Mouse (Mus musculus) left cerebral cortex, adult 11 months (tissue): ENCODE data around the gene Psmb5.

Experiments
- DNase-seq: peaks from one replicate; pipeline ENCODE4 v3.0.0; 2022; ENCODE audit warnings: low spot score

Gene Psmb5

DNA sequence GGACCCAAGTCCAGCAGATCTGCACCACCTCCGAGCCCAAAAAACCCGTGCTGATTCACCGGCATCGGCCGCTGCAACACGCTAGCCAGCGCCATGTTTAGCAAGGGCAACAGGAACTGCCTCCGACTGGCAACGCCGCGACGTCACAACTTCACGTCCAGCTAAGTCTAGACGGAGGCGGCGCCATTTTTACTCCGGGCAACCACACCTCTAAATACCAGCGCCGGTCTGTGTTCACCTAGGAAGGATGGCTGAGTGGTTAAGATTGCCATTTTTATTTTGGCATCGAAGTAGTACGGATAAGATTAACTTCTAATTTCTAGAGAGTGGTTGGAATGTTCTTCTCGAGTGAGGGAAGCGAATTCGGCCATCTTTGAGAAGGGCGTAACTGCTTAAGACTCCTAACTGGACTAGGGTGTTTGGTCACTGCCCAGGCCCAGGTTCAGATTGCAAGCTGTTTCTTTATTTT is at the start of gene Psmb5:
Gene Psmb5 (minus strand): TSS at position 126 of the 469 bp plus-strand sequence.
- DNase-seq, result peak; percentile 86

DNA sequence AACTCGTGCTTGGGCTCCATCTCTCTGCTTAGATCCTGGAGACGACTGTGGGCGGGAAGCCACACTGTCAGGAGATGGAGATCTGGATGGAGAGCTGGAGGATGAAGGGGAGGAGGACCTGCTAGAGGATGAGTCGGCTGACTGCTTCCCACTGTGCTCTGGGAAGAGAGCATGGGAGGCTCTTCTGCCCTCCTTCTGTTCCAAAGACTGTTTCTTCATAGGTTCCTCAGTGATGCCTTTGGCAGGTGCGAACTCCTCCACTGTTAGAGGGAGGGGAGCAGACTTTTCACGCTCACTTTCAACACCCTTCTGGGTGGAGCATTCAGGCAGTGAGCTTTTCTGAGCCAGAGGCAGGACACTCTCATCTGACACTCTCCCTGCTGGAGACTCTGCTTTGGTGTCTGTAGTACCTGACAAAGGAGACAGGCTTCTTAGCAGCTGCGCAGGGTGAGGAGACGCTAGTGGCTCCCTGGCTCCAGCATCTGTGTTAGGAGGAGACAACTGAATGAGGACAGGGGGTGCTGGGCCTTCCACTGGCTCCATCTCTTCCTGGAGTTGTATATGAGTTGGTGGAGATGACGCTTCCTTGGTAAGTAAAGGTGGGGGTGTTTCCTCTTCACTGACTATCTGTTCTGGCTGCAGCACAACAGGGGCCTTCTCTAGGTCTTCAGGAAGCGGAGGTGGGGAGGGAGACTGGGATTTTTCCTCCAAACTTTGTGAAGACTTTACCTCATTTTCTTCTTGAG is 46.8 kb upstream of the Psmb5 start:
- peak; percentile 55 for DNase-seq

DNA sequence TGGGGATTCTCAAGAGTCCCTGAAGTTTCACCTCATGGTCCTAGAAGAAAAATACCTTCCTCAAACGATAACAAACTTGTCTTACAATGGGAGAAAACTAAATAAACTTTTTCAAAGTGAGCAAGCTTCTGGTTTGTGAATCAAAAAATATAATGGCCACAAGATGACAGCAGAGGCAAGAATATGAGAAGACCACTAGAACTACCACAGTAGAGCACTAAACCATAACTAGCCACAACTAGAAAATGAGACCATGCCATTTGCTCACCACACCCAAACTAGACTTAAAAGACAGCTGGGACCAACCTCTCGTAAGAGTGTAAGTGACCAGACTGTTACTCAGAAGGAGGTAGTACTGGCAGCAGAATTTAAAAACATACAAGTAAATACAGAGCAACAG is 42.2 kb upstream of the Psmb5 start:
- no peak for DNase-seq

DNA sequence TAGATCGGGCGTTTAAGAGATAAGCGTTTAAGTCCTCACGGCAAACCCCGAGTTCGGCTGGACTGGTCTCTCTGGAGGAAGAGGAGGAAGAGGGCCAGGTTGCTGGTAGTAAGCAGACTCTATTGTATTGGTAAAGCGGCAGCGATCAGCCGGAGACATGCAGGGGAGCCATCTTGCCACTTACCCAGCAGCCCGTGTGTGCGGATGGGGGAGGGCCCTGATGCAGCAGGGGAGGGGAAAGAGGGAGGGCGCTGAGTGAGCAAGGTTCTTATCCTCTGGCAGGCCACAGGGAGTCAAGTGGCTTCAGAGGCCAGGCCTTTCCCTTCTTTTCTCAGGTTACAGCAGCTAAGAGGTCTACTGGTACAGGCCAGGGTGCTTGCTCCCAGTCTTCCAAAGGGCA is 35.7 kb upstream of the Psmb5 start:
- DNase-seq, result peak; percentile 75

DNA sequence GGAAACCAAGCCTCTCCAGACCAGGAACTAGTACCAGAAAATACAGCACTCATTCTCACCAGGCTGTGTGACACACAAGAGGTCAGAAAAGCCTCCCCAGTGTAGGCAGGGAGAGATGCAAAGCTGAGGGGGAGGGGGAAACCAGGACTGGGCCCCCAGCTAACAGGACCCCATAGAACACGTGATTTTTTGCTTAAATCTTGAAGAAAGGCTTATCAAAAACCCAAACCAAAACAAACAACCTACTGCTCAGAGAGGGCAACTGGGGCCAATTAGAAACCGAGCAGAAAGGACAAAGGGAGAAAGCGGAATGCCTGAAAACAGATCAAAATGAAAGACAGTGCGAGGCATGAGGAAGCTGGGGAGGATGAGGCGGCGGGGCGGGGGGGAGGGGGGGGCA is 35.0 kb upstream of the Psmb5 start:
- DNase-seq, result no peak

DNA sequence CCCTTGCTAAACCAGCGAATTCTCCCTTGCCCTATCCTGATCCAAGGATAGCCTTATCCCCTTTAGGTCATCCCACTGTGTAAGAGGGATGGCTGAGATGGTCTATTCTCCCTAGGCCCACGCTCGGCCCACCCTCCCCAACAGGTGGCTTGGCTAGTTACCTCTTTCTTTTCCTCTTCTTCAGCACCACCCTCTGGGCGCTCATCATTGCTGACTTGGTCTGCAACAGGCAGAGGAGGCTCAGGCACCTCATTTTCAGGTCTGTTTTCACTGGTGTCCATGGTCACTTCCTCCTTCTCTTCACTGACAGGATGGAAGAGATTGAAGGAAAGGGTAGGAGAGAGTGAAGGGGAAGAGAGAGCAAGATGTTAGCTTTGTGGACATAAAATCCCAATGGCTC is 33.7 kb upstream of the Psmb5 start:
- no peak for DNase-seq

DNA sequence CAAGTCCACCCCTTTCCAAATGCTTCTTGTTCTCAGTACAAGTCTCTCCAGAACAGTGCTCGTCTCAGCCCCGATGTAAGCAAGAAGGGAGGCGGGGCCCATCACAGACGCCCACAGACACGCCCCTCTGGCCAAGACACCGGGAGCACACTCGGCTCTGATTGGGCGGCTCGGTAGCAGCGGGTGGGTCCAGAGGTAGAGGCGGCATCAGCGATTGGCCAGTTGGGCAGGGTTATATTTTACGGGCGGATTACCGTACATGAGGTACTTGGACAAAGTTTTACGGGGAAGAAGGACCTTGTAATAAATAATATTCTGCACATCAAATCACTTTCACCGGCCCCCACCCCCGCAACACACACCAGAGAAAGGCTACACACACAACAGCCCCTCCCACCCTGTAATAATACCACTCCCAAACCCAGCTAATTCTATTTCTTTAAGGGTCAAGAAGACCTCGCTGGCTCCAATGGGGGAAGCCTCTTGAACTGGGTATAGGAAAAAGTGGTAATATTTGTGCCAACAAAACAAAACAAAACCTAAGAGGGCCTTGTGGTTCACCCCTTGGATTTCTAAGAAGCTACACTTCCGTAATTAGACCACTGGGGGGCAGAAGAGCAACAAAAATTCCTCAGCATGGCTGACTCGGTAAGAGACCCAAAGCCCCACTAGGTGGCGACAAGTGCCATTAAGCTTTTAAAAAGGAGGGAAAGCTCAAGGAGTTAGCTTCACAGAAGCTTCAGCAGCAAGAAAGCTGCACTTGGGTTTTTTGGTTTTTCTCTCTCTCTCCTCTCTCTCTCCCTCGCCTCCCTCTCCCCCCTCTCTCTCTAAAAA is 33.0 kb upstream of the Psmb5 start:
- peak; percentile 62 for DNase-seq

DNA sequence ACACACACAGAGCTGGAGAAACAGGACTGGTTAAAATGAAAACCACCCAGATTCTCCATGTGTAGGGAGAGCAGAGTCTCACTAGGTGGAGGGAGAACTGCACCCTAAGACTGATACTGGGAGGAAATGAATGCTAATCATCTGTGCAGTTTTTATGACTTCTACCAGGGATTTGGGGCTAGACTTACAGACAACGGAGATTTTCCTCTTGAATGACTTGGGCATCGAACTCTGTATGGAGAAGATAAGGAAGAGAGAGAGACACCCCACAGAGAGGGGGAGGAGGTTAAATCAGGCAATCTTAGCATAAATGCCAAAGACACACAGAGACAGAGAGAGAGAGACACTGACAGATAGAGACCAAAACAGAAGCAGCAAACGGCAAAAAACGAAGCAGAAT is 30.1 kb upstream of the Psmb5 start:
- no peak for DNase-seq

DNA sequence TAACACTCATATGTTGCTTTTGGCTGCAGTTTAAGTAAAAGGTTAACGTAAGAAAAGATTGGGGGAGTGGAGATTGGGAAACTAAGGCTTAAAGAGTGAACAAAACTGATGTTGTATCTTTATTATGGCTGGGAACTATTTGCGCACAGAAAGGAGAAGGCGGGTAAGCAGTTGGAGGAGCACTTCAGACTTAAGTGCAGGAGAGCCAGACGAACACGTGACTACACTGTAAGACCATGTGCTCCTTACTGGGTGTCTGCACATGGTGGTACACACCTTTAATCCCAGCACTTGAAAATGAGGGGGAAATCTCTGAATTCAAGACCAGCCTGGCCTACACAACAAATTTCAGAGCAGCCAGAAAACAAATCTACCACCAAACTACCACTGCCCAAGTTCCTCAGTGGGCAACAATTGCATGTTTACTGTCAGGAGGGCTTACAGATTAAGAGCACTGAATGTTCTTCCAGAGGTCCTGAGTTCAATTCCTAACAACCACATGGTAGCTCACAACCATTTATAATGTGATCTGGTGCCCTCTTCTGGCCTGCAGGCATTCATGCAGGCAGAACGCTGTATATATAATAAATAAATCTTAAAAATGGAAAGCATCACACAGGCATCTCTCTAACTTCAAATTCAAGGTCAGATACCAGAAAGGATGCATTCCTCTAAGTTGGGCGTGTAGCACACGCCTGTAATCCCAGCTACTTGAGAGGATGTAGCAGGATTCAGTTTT is 29.2 kb upstream of the Psmb5 start:
- DNase-seq, result no peak

DNA sequence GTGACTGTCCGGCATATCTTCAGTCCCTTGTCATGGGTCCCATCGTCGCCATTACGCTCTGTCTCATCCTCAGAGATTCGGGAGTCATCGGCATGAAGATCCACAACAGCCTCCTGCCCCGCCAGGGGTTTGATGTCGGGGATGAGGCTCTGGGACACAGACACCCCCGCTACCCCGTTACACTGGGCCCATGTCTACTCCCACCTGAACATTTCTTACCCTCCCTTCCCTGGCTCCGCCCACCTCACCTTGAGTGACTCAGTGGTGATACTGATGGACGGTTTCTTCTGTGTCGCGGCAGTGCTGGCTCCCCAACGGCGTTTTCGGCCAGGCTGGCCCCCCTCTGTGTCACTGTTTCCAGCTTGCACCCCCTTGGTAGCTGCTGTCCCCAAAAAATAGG is 28.6 kb upstream of the Psmb5 start:
- DNase-seq, result no peak

DNA sequence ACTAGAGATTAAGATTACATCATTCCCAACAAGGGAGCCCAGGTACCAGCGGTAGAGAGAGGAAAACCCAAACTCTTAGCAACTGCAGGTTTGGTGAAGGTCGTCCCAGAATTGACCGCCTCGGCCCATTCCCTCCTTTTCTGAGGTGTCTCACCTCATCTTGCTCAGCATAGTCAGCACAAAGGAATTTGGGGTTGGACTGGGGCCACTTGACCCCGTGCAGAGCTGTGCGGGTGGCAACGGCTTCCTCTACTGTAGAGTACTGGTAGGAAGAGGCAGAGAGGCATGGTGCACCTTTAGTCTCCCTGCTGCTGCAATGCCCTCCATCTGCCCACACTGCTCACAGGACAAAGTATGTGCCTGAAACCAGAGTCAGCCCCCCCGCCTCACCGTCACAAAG is 26.5 kb upstream of the Psmb5 start:
- DNase-seq, result no peak

DNA sequence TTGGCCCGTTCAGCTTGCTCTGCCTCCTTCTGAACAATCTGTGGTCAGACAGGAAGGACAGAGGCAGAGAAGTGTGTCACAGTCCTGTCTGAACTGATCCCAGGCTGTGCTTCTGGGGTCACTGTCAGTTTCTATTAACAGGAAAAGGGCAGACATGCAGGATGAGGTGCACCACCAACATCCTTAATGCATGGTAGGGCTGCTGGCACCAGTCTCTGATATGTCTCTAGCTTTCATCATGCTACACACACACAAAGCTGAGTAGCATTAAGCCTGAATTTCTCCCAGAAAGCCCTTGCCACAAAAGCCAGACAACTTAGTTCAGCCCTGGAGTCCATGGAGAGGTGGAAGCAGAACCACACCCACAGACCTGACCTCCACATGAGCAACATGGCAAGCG is 25.2 kb upstream of the Psmb5 start:
- no peak for DNase-seq

DNA sequence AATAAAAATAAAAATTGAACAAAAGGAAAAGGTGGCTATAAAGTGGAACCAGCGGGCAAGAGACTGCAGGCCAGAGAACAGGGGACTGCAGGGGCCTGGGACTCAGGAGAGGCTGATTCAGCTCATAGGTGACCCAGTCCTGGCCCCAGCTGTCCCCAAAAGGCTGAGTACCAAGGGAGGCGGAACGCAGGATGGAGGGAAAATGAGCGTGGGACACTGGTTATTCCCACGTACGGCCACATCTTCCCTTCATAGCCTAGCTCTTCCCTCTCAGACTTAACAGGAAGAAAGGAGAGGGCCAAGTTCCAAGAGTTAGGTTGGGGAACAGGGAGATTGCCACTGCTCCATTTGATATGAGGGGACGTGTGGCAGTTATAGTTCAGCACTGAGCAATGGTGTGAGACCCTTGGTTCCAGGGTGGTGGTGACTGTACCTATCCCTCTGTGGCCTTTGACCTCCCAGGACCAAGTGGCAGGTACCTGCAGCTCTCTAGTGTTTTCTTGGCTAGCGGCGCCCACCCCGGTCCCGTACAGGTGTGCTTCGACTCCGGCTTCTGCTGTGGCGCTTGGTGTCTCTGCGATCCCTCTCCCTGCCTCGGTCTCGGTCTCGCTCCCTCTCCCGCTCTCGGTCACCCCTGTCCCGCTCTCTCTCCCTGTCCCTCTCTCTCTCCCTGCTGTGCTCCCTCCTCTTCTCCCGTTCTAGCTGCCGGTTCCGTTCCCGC is 24.6 kb upstream of the Psmb5 start:
- no peak for DNase-seq

DNA sequence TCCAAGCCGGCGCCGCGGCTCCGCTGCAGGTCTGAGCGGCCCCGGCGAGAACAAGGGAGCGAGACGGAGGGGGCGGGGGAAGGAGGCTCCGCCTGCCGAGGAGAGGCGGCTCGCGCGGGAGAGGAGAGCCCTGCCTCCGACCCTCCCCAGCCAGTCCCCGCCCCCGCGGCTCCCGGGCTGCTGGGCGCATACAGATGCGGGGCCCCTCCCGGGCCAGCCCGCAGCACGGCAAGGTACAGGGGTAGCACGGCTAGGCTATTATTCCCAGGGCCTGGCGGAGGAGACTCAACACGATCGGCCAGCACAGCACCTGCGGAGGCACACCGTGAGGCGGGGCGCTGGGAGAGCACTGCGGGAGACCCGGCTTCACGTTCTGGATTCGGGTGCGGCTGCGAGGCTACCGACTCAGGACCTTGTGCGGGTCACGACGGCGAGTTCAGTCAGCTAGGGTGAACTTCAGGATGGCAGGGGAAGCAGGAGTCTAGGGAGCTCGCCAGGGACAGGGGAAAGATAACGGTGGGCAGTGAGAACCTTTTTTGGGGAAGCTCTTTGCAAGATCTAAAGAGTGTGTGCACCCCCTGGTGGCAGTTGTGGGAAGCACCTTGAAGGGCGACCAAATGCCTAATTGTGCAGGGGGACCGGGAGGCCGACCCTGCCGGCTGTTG is 23.6 kb upstream of the Psmb5 start, which contains the start of gene Cdh24:
Gene Cdh24 (minus strand): TSS at position 60 of the 665 bp plus-strand sequence.
- DNase-seq, result peak; percentile 70

DNA sequence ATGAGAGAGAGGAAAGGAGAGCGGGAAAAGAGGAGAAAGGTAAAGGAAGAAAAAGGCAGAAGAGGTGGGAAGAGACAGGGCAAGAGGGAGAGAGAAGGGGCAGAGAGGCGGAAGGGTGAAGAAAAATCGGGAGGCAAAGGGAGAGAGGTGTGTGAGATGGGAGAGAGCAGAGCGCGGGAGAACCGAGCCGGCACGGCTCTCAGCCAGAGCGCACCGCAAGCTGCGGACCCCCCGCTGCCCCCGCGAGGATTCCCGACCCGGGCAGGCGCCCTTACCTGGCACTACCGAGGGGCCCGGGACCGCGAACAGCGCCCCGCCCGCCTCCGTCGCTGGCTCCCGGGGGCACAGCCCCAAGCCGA is 23.1 kb upstream of the Psmb5 start, which contains the start of gene Gm17606:
Gene Gm17606 (plus strand): TSS at position 7 of the 359 bp plus-strand sequence.
- no peak for DNase-seq

DNA sequence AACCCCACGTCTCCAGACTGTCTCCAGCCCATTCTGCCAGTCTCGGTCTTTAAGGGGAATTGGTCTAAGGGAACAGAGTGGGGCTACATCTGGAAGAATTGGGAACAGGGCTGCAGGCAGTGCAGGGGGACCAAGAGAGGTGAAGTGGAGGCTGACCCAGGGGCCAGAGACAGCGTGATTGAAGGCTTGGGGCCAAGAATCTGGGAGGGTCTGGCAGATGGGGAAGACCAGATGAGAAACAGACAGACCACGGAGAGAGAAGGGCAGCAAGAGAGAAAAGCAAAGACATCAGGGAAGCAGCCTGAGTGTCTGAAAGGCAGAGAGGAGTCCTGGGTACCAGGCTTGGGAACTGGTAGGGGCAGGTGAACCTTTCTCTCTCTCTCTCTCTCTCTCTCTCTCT is 22.3 kb upstream of the Psmb5 start:
- DNase-seq, result no peak

DNA sequence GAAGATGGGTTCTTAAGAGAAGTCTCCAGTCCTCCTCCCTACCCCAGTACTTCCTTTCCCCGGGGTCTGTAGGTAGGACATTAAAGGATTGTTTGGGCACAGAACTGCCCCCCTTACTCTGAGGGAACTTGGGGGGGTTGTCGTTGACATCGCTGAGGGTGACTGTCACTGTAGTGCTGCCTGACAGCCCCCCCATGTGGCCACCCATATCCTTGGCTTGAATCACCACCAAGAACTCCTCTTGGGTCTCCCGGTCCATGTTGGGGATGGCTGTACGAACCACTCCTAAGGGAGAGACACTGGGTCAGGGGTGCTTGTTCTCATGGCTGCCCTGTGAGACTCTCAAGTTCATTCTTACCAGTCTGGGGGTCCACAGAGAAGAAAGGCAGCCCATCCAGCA is 20.4 kb upstream of the Psmb5 start:
- DNase-seq, result no peak

DNA sequence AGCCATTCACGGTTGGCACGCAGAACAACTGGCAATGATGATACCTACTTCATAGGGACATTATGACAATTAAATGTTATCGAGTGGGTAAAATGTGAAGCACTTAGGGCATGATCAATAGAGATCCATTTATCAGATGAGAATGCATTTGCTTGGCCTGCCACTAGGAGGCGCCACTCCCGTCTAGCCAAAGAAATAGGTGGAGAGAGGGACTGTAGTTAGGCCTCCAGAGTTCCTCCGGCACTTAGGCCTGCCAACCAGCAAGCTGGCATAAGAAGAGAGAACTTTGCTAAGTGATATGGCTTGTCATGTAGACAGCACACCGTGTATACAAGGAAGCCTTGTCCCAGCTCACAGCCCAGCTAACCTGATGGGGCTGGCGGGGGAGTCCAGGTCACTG is 19.1 kb upstream of the Psmb5 start:
- DNase-seq, result no peak

DNA sequence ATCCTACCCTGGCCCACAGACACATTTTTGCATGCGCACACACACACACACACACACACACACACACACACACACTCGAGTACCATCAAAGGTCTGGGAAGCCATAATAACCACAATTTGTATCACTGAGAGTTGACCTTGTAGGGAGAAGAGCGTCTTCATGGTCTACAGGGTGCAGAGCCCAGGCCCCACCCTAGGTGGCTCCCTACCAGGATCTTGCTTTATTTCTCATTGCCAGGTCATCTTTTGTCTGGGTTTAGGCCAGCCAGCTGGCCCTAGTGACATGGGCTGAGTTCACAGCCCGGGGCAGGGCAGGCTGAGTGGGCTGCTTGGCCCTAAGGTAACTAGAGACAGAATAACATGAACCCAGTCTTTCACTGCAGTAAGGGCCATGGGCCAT is 16.4 kb upstream of the Psmb5 start:
- no peak for DNase-seq

DNA sequence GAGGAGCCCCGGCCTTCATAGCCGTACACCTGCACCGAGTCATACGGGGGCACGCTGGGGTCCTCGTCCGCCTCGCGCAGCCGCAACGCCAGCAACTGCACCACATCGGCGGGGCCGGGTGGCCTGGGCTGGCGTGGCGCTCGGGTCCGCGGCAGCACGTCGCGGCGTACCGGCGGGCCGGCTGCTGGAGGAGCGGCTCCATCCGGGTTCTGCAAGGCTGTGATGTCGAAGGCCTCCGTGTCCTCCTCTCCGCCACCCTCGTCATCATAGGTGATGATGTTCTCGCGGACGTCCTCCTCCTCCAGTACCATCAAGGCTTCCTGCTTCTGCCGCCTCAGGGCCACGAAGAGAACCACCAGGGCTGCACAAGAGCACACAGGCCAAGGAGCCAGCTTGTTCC is 14.4 kb upstream of the Psmb5 start:
- DNase-seq, result no peak

DNA sequence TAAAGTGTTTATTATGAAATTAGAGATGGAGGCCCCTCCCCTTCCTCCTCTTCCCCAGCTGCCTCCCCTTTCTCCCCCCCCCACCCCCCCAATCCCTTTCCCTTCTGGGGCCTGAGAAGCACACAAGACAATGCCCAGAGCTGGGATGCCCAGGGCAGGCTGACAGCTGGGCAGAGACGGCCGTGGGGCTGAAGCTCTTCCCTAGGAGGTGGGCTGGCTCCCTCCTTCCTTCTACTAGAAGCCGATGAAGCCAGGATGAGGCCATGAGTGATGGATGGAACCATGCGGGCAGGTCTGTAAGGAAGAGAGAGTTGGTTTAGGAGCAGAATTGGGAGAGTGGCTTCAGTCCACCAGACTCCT is 13.4 kb upstream of the Psmb5 start:
- DNase-seq, result no peak
